Mouse (Mus musculus): ENCODE measurements around the gene C2.
"Not testable (repeated sequence)": the region's sequence is repeated elsewhere in the genome, so short reads cannot be mapped to it uniquely, and the experiment has no call there.

Gene C2

DNA sequence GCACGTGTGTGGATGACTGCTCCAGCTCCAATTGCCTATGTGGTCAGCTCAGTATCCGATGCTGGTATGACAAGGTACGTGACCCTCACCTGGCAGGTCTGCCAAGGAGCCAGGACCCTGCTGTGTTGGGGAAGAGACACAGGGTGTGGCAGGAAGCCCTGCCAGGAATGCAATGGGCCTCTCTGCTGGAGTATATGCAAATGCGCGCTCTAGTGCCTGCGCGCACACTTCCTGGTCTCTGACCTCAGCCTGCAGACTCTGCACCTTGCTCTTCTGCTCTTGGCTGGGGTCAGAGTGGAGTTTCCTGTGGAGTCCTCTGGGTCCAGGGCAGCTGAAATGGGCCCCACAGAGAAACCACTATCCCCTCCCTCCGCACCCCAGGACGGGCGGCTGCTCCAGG is 12.9 kb upstream of the C2 start:
- DNase-seq (ENCODE audit: low spot score), result no peak

- DNase-seq (ENCODE audit: low spot score), result no peak
Measured at GRCm38 (mm10) chr17:34902895-34903294, 4.8 kb upstream of the C2 start.

DNA sequence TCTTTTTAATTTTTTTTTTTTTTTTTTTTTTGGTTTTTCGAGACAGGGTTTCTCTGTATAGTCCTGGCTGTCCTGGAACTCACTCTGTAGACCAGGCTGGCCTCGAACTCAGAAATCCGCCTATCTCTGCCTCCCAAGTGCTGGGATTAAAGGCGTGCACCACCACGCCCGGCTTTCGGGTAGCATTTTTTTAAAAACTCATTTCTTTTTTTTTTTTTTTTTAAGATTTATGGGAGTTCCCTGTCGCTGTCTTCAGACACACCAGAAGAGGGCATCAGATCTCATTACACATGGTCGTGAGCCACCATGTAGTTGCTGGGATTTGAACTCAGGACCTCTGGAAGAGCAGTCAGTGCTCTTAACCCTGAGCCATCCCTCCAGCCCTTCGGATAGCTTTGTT is 3.9 kb upstream of the C2 start:
- not testable (repeated sequence) for DNase-seq (ENCODE audit: low spot score)

DNA sequence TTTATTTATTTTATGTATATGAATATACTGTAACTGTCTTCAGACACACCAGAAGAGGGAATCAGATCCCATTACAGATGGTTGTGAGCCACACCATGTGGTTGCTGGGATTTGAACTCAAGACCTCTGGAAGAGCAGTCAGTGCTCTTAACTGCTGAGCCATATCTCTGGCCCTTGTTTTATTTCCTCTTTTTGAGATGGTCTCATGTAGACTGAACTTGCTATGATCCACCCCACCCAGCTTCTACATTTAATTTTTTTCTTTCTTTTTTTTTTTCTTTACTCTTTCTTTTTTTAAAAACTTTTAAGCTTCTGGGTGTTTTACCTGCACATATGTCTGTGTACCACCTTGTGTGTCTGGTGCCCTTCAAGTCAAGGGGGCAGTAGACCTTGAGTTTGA is 2.8 kb upstream of the C2 start:
- not testable (repeated sequence) for DNase-seq (ENCODE audit: low spot score)

DNA sequence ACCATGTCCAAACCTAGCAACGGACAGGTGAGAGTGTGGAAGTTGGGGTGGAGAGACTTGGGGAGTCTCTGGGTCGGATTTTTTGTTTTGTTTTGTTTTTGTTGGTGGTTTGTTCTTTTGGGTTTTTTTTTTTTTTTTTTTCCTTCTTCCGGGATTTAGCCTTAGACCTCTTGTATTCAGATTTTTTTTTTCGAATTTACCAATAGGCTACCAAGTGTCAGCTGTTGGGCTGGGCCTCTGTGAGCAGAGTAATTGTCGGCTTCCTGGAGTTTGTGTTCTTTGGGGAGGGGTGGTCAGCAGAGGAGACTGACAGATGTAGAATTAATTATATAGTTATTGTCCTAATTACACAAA is 1.8 kb upstream of the C2 start:
- no peak for DNase-seq (ENCODE audit: low spot score)

DNA sequence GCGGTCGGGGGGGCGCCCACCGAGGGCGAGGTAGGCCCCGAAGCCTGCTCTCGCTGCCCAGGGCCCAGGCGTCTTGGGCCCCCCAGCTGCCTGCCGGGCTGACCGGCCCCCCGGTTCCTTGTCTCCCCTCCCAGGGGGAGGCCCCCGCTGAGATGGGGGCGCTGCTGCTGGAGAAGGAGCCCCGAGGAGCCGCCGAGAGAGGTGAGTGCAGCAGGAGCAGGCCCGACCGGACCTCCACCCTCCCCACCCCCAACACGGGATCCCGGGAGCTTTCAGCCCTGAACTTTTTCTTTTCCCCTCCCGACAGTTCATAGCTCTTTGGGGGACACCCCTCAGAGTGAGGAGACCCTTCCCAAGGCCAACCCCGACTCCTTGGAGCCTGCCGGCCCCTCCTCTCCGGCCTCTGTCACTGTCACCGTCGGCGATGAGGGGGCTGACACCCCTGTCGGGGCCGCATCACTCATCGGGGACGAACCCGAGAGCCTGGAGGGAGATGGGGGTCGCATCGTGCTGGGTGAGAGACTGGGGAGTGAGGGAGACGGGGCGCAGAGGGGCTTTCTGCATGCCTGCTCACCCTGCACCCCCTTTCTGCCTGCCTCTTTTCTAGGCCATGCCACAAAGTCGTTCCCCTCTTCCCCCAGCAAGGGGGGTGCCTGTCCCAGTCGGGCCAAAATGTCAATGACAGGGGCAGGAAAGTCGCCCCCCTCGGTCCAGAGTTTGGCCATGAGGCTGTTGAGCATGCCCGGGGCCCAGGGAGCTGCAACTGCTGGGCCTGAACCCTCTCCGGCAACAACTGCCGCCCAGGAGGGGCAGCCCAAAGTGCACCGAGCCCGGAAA is 1.2 kb upstream of the C2 start:
- peak; percentile 78 for DNase-seq (ENCODE audit: low spot score)

GRCm38 (mm10) chr17:34898706-34899052 is 614 bp upstream of the C2 start:
- DNase-seq (ENCODE audit: low spot score), result no peak

- no peak for DNase-seq (ENCODE audit: low spot score)
Measured at GRCm38 (mm10) chr17:34897373-34898159, 499 bp downstream of the C2 start.

DNA sequence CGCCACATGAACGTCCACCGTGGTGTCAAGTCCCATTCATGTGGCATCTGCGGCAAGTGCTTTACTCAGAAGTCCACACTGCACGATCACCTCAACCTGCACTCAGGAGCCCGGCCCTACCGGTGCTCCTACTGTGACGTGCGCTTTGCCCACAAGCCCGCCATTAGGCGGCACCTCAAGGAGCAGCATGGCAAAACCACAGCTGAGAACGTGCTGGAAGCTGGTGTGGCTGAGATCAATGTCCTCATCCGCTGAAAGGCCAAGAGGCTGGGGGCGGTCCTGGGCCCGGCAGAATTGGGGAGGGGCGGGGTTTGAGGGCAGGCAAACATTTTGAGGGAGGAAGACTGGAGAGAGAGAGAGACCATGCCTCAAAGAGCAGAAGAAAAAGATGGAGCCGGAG is 1.7 kb downstream of the C2 start:
- DNase-seq (ENCODE audit: low spot score), result no peak

DNA sequence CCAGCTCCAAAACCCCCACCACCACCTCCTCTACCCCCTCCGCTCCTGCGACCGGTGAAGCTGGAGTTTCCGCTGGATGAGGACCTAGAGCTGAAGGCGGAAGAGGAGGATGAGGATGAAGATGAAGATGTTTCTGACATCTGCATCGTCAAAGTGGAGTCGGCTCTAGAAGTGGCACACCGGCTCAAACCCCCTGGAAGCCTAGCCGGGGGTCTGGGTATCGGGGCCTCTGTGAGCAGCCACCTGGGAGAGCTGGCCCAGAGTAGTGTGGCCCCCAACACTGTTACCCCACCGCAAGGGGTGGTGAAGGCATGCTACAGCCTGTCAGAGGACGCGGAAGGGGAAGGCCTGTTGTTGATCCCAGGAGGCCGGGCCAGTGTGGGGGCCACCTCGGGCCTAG is 2.3 kb downstream of the C2 start:
- DNase-seq (ENCODE audit: low spot score), result no peak

- peak; percentile 85 for DNase-seq (ENCODE audit: low spot score)
Measured at GRCm38 (mm10) chr17:34894801-34895530, 3.1 kb downstream of the C2 start.

GRCm38 (mm10) chr17:34894074-34894597 is 3.9 kb downstream of the C2 start:
- DNase-seq (ENCODE audit: low spot score), result peak; percentile 98

DNA sequence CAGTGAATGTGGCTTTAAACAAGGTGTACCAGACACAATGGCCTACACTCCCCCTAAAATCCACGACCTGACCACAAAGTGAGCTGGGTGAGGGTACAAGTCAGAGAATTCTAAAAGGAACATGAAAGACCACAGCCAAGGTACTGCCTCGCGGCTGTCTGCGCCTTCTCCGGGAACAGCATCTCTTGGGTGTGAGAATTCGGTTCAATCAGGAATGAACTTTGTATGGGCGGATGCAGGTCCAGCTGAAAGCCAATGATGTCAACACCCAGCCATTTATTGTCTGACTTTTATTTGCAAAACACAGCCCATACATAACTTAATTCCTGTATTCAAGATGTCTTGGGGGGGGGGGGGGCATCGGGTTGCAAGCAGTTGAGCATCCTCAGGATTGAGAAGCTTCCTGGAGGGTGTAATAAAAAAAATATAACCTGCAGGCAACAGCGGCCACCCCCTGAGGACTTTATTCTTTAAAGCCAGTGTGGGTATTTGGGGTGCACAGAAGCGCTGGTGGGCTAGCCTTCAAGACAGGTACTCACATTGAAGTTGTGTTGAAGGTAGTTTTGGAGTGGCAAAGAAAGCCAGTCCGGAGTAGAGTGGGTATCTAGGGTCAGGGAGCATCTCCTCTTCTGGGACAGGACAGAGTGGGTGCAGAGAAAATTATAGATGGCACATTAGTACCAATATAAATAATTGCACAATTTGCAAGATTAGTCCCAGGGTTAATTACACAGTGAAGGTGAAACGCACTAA is 4.8 kb downstream of the C2 start:
- no peak for DNase-seq (ENCODE audit: low spot score)

- DNase-seq (ENCODE audit: low spot score), result no peak
Measured at GRCm38 (mm10) chr17:34891377-34891776, 6.7 kb downstream of the C2 start.

DNA sequence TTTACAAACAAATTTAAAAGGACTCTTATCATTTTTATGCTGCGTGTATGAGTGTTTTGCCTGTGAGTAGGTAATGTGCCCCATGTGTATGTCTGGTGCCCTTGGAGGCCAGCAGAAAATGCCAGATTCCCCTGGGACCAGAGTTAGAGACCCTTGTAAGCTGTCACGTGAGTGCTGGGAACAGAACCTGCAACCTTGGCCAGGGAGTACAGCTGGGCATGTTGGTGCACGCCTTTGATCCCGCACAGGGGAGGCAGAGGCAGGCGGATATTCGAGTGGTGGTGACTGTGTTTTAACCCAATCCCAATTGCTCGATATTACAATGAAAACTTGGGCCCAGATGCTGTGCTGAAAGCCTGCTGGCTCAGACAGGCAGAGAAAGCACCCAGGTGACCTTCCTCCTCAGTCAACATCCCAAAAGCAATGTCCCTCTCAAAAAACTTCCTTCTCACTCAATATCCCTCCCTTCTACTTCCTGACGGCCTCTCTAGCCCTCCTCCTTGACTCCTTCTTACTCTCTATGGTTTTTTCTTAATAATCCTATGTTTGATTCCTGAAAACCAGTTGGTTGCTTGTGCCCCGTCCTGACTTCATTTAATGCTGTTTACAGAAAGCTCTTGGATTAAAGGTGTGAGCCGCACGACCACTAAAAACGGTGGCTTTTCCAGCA is 7.9 kb downstream of the C2 start:
- no peak for DNase-seq (ENCODE audit: low spot score)

DNA sequence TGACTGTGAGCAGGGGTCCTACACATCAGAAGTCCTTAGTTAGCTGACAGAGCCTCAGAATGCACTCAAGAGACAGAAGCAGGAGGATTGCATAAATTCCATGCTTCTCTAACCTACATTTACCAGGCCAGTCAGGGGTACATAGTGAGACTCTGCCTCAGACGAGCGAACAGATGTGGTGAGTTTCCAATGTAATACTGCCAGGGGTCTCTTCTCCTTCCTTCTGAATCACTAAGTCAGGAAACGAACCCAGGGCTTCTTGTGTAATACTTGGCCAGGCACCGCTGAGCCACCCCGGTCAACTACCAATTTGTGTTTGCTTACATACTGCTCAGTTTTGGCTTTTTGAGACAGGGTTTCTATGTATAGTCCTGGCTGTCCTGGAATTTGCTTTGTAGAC is 10.1 kb downstream of the C2 start:
- DNase-seq (ENCODE audit: low spot score), result no peak

DNA sequence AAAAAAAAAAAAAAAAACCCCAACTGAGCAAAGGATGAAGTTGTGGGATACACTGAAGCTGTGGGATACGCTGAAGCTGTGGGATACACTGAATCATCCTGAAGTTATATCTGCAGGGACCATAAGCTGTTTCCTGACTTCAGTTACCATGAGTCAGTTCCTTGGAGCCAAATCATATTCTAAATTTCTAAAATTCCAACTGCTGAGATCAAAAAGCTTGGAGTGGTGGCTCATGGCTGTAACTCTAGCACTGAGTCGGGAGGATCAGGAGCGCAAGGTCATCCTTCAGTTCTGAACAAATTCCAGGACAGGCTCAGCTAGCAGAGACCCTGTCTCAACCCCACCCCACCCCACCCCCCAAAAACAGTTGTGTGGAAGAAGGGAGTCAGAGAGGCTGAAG is 12.4 kb downstream of the C2 start:
- no peak for DNase-seq (ENCODE audit: low spot score)

- DNase-seq (ENCODE audit: low spot score), result no peak
Measured at GRCm38 (mm10) chr17:34884704-34885103, 13.4 kb downstream of the C2 start.

- DNase-seq (ENCODE audit: low spot score), result no peak
Measured at GRCm38 (mm10) chr17:34883332-34883731, 14.7 kb downstream of the C2 start.

DNA sequence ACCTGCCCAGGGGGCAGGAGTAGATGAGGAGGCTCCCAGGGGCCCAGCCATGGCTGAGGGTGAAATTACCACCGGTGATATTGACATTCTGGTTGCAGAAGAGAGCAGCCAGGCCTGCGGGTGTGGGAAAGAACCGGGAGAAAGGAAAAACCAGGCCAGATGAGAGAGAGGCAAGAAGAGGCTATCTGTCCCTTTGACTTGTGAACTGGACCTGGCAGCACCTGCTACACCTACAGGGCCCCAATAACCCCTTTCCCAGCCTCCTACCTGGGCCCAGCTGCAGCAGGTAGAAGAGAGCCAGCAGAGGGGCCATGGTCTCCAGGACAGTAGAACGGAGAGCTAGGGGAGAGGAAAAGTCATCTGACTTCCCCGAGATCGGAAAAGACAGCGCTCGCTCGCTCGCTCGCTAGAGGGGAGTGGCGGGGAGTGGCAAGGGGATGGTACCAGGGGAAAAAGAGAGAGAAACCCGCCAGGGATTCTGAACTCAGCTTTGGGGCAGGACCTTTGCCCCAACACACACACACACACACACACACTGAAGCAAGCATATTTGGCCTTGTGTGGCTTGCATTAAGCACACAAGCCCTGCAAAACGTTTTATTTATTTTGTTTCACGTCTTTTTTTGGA is 16.3 kb downstream of the C2 start, which contains the start of gene Gm20547:
Gene Gm20547 (minus strand): TSS at position 360 of the 628 bp plus-strand sequence.
- no peak for DNase-seq (ENCODE audit: low spot score)

GRCm38 (mm10) chr17:34881166-34881565 is 16.9 kb downstream of the C2 start:
- DNase-seq (ENCODE audit: low spot score), result no peak

Measured in testis, postnatal 10 days (tissue).